Mouse (Mus musculus): ENCODE data around the gene Pygo1. TPM values are rescaled to one million over a fixed set of nuclear protein-coding genes. Genes with fewer than 3 reads are reported as not detected.

The Pygo1 gene
- polyA plus RNA-seq, 1 experiment from 2014 or later = 3.0 TPM

DNA sequence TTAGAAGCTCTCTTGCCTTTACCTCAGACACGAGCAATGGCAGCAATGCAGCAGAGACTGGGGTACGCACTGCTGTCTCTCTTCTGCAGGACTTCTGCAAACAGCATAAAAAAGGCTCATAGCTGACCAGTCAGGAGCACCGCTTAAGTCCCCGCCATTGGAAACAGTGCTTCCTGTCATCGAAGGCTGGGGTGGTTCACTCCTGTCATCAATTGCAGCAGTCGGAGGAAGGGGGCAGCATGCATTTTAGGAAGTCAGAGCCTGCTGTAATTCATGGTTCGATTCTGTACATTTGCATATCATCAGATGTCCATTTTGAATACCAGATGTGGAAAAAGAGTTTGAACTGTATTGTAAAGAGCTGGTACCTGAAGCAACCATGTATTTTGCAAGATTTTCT, 9.7 kb upstream of the Pygo1 start:
- no peaks in the 10 kb centered on the region for H3K9me3 ChIP-seq (ENCODE audit: control insufficient read depth, low read length)
- no peaks in the 10 kb centered on the region for H3K36me3 ChIP-seq (ENCODE audit: control insufficient read depth, insufficient read depth, low read length)
- no peak overlapping the region for H3K9ac ChIP-seq (ENCODE audit: low read length)
- H3K4me3 ChIP-seq (ENCODE audit: low read length) = no peak overlapping the region
- H3K4me2 ChIP-seq (ENCODE audit: low read depth, low read length) = no peak overlapping the region
- 57% methylated on average over 7 of the region's 7 CpGs for WGBS
- H3K27ac ChIP-seq (ENCODE audit: low read length) = no peak overlapping the region
- H3K27me3 ChIP-seq (ENCODE audit: control insufficient read depth, insufficient read depth, low read depth, low read length) = no peaks in the 10 kb centered on the region
- no peak for ATAC-seq (ENCODE audit: low read depth)
- peaks cover 7% of the 10 kb centered on the region; the same call in 1 of the 2 replicates for H3K4me1 ChIP-seq (replicated peaks; ENCODE audit: control insufficient read depth, insufficient read depth, low read length)

DNA sequence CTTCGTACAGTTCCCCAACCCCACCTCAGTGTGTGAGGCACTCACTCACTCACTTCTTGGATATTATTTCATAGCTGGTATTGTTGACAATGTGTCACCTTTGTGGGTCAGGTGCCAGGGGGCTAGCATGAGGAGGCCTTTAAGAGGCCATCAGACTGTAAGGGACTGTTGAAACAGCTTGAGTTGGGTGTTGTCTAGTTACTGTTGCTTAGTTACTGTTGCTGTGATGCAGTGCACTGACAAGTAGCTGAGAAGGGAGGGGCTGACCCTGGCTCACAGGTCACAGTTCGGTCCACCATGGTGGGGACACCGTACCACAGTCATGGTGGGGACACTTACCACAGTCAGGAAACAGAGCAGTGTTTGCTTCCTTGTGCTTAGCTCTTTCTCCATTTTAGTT, 2.4 kb upstream of the Pygo1 start:
- no peak overlapping the region for H3K4me3 ChIP-seq (ENCODE audit: low read length)
- no peak for ATAC-seq (ENCODE audit: low read depth)

DNA sequence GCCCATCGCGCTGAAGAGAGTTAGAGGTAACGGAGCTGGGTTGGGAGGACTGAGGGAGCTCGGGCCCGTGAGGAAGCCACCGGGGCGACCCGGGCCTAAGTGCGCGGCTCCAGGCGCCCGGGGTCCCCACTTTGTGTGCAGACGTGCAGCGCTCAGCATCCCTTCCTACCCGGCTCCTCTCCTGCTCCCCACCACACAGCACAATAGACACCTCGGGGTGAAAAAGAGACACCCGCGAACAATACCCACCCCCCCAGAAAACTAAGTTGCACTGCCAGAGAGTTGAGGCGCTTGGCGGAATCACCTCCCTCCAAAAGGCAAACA, 452 bp downstream of the Pygo1 start:
- Histone ChIP-seq H3K9me3 (ENCODE audit: control insufficient read depth, low read length) (no peaks in the 10 kb centered on the region), H3K27ac (ENCODE audit: low read length) (peak overlapping the region; percentile 80), H3K27me3 (ENCODE audit: control insufficient read depth, insufficient read depth, low read depth, low read length) (no peaks in the 10 kb centered on the region), H3K4me3 (ENCODE audit: low read length) (peak overlapping the region; percentile 69), H3K9ac (ENCODE audit: low read length) (peak overlapping the region; percentile 88), H3K4me1 (replicated peaks; ENCODE audit: control insufficient read depth, insufficient read depth, low read length) (peaks cover 6% of the 10 kb centered on the region), H3K4me2 (ENCODE audit: low read depth, low read length) (peak overlapping the region; percentile 95), H3K36me3 (ENCODE audit: control insufficient read depth, insufficient read depth, low read length) (no peaks in the 10 kb centered on the region)
- peak; percentile 55 for ATAC-seq (ENCODE audit: low read depth)
- WGBS = under 1% methylated on average over 19 of the region's 20 CpGs

More for the DNA sequence above, 2.4 kb upstream of the Pygo1 start:
- H3K9ac ChIP-seq (ENCODE audit: low read length) = no peak overlapping the region
- no peaks in the 10 kb centered on the region for H3K27me3 ChIP-seq (ENCODE audit: control insufficient read depth, insufficient read depth, low read depth, low read length)
- H3K4me1 ChIP-seq (replicated peaks; ENCODE audit: control insufficient read depth, insufficient read depth, low read length) = peaks cover 6% of the 10 kb centered on the region
- no peaks in the 10 kb centered on the region for H3K9me3 ChIP-seq (ENCODE audit: control insufficient read depth, low read length)
- no peaks in the 10 kb centered on the region for H3K36me3 ChIP-seq (ENCODE audit: control insufficient read depth, insufficient read depth, low read length)
- whole genome bisulfite sequencing = 81% methylated on average over 3 of the region's 3 CpGs
- H3K27ac ChIP-seq (ENCODE audit: low read length) = no peak overlapping the region
- no peak overlapping the region for H3K4me2 ChIP-seq (ENCODE audit: low read depth, low read length)

DNA sequence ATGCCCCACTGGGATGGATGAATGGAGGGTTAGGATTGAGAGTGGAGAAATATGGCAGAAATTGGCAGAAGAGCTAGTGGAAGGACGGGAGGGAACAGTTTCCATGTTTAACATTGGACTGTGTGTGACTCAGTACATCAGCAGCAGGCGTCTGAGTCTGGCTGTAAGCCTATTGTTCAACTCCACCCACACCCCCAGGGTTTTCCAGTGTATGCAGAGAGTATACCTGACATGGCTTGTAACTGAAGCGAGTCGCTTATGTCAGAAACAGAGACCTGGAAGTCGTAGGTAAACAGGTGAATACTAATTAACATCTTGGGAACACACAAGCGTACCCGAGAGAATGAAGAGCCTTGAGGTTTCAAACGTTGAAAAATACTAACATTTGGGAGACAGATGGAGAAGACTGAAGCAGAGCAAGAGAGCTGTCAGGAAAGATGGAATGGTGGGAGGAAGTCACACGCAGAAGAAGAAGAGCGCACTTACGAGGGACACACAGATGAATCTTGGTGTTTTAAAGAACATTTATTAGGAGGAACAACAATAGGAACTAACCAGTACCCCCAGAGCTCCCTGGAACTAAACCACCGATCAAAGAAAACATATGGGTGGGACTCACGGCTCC, 5.8 kb downstream of the Pygo1 start:
- H3K4me1 ChIP-seq (replicated peaks; ENCODE audit: control insufficient read depth, insufficient read depth, low read length) = peaks cover 6% of the 10 kb centered on the region
- no peak overlapping the region for H3K27ac ChIP-seq (ENCODE audit: low read length)
- no peaks in the 10 kb centered on the region for H3K9me3 ChIP-seq (ENCODE audit: control insufficient read depth, low read length)
- WGBS = 78% methylated on average over 13 of the region's 13 CpGs
- no peaks in the 10 kb centered on the region for H3K36me3 ChIP-seq (ENCODE audit: control insufficient read depth, insufficient read depth, low read length)
- no peak overlapping the region for H3K9ac ChIP-seq (ENCODE audit: low read length)
- H3K4me3 ChIP-seq (ENCODE audit: low read length) = no peak overlapping the region
- ATAC-seq (ENCODE audit: low read depth) = no peak
- no peaks in the 10 kb centered on the region for H3K27me3 ChIP-seq (ENCODE audit: control insufficient read depth, insufficient read depth, low read depth, low read length)
- no peak overlapping the region for H3K4me2 ChIP-seq (ENCODE audit: low read depth, low read length)

DNA sequence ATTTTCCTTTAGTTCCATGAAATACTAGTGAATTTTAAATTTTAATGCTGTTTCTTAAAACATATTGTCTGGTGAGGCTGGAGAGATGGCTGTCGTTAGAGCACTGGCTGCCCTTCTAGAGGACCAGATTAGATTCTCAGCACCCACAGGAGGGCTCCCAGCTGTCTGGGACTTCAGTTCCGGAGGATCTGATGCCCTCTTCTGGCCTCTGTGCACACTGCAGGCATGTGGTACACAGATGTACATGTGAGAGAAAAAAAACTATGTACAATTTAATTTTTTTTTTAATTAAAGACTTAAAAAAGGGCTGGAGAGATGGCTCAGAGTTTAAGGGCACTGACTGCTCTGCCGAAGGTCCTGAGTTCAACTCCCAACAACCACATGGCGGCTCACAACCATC, 9.9 kb downstream of the Pygo1 start:
- Histone ChIP-seq H3K36me3 (ENCODE audit: control insufficient read depth, insufficient read depth, low read length) (no peaks in the 10 kb centered on the region), H3K4me2 (ENCODE audit: low read depth, low read length) (no peak overlapping the region), H3K27ac (ENCODE audit: low read length) (no peak overlapping the region), H3K4me3 (ENCODE audit: low read length) (no peak overlapping the region), H3K9me3 (ENCODE audit: control insufficient read depth, low read length) (no peaks in the 10 kb centered on the region), H3K27me3 (ENCODE audit: control insufficient read depth, insufficient read depth, low read depth, low read length) (no peaks in the 10 kb centered on the region), H3K4me1 (replicated peaks; ENCODE audit: control insufficient read depth, insufficient read depth, low read length) (no peaks in the 10 kb centered on the region), H3K9ac (ENCODE audit: low read length) (no peak overlapping the region)
- 82% methylated on average over 4 of the region's 4 CpGs for WGBS
- ATAC-seq (ENCODE audit: low read depth) = no peak

DNA sequence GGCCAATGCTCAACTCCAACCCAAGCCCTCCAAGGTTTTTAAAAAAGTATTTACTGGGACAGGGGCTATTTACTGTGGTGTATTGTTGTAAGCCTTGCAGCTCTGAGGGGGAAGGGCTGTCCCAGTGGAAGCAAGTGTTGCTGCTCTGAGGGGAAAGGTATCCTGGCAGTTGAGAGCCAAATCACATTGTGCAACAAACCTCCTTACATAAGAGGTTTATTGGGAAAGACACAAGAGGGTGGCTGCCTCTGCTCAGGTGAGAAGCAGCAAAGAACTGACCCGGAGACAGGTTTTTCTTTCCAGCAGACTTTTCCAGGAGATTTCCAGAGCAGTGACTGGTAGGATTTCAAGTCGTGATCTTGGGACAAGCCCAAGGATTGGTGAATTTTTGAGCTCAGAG, 10.9 kb downstream of the Pygo1 start:
- H3K9me3 ChIP-seq (ENCODE audit: control insufficient read depth, low read length) = no peaks in the 10 kb centered on the region
- H3K4me1 ChIP-seq (replicated peaks; ENCODE audit: control insufficient read depth, insufficient read depth, low read length) = no peaks in the 10 kb centered on the region
- H3K36me3 ChIP-seq (ENCODE audit: control insufficient read depth, insufficient read depth, low read length) = no peaks in the 10 kb centered on the region
- no peak for ATAC-seq (ENCODE audit: low read depth)
- H3K4me3 ChIP-seq (ENCODE audit: low read length) = no peak overlapping the region
- no peak overlapping the region for H3K9ac ChIP-seq (ENCODE audit: low read length)
- no peak overlapping the region for H3K4me2 ChIP-seq (ENCODE audit: low read depth, low read length)
- no peak overlapping the region for H3K27ac ChIP-seq (ENCODE audit: low read length)
- 74% methylated on average over 2 of the region's 2 CpGs for WGBS
- H3K27me3 ChIP-seq (ENCODE audit: control insufficient read depth, insufficient read depth, low read depth, low read length) = no peaks in the 10 kb centered on the region

DNA sequence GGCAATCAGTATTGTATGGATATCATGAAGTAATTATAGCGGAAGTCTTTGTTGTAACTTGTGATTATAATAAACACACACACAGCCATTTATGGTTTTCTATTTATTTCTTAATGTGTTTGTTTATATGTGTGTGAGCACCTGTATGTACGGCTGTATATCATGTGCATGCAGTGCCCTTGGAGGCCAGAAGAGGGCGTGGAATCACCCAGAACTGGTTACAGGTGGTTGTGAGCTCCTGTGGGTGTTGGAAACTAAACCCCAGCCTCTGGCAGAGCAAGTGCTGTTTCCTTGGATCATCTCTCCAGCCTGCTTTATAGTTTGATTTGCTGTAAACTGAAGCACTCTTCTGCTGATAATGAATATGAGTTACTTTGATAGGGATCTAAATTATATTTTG, 18.0 kb downstream of the Pygo1 start:
- Histone ChIP-seq H3K27ac (ENCODE audit: low read length) (no peak overlapping the region), H3K9me3 (ENCODE audit: control insufficient read depth, low read length) (no peaks in the 10 kb centered on the region; the same call in 1 of the 2 replicates), H3K36me3 (ENCODE audit: control insufficient read depth, insufficient read depth, low read length) (peaks cover 19% of the 10 kb centered on the region), H3K4me2 (ENCODE audit: low read depth, low read length) (no peak overlapping the region), H3K4me1 (replicated peaks; ENCODE audit: control insufficient read depth, insufficient read depth, low read length) (no peaks in the 10 kb centered on the region), H3K9ac (ENCODE audit: low read length) (no peak overlapping the region), H3K27me3 (ENCODE audit: control insufficient read depth, insufficient read depth, low read depth, low read length) (no peaks in the 10 kb centered on the region), H3K4me3 (ENCODE audit: low read length) (no peak overlapping the region)
- ATAC-seq (ENCODE audit: low read depth) = no peak
- WGBS = 52% methylated on average over 3 of the region's 3 CpGs

DNA sequence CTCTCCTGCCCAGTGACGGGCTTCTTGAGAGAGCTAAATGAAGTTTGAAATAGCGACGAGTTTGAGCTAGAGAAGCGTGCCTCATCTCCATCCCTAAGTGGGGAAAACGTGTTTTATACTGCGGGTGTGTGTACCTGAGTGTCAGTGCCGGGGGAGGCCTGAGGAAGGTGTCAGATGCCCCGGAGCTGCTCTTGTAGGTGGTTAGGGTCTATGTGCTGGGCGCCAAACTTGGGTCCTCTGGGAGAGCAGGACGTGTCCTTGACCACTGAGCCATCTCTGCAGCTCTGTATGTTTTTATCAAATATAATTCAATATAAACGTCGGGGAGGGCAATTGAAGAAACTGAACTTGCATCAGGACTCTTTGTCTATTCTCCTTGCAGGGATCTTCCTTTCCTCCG, 18.8 kb downstream of the Pygo1 start:
- Histone ChIP-seq H3K36me3 (ENCODE audit: control insufficient read depth, insufficient read depth, low read length) (peaks cover 19% of the 10 kb centered on the region), H3K27ac (ENCODE audit: low read length) (no peak overlapping the region), H3K9me3 (ENCODE audit: control insufficient read depth, low read length) (no peaks in the 10 kb centered on the region; the same call in 1 of the 2 replicates), H3K4me2 (ENCODE audit: low read depth, low read length) (no peak overlapping the region), H3K4me1 (replicated peaks; ENCODE audit: control insufficient read depth, insufficient read depth, low read length) (no peaks in the 10 kb centered on the region), H3K27me3 (ENCODE audit: control insufficient read depth, insufficient read depth, low read depth, low read length) (no peaks in the 10 kb centered on the region), H3K4me3 (ENCODE audit: low read length) (no peak overlapping the region), H3K9ac (ENCODE audit: low read length) (no peak overlapping the region)
- ATAC-seq (ENCODE audit: low read depth) = no peak
- 82% methylated on average over 13 of the region's 13 CpGs for WGBS

DNA sequence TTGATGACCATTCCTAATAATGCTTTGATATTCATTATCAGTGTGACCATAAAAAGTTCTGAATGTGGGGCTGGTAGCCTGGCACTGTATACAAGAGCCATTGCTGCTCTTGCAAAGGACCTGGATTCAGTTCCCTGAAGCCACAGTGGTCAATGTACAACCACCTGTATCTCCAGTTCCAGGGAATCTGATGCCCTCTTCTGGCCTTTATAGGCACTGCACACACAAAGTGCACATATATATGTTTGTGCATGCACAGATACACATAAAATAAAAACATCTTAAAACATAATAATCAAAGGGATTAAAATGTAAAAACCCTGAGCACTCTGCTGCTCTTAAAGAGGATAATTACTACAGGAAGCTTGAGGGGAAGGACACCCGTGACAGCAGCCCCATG, 21.6 kb downstream of the Pygo1 start:
- Histone ChIP-seq H3K9me3 (ENCODE audit: control insufficient read depth, low read length) (no peaks in the 10 kb centered on the region; the same call in 1 of the 2 replicates), H3K4me1 (replicated peaks; ENCODE audit: control insufficient read depth, insufficient read depth, low read length) (no peaks in the 10 kb centered on the region), H3K27ac (ENCODE audit: low read length) (no peak overlapping the region), H3K27me3 (ENCODE audit: control insufficient read depth, insufficient read depth, low read depth, low read length) (no peaks in the 10 kb centered on the region), H3K4me2 (ENCODE audit: low read depth, low read length) (no peak overlapping the region), H3K4me3 (ENCODE audit: low read length) (no peak overlapping the region), H3K9ac (ENCODE audit: low read length) (no peak overlapping the region), H3K36me3 (ENCODE audit: control insufficient read depth, insufficient read depth, low read length) (peaks cover 19% of the 10 kb centered on the region)
- WGBS = 90% methylated on average over 1 of the region's 1 CpGs
- ATAC-seq (ENCODE audit: low read depth) = no peak

DNA sequence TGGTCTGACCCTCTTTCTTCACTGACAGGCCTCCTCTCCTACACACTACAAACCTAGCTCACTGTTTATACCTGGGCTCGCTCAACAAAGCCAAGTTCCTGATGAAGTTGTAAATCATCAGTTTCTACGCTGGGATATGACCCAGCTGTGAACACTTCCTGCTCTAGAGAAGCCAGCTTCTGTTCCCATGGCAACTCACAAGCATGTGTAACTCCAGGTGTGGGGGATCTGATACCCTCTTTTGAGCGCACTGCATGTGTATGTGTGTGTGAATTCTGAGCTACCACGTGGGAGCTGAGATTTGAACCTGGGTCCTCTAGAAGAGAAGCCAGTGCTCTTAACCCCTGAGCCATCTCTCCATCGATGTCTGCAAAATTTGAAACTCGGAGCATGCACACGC, 24.1 kb downstream of the Pygo1 start:
- Histone ChIP-seq H3K27ac (ENCODE audit: low read length) (no peak overlapping the region), H3K4me2 (ENCODE audit: low read depth, low read length) (no peak overlapping the region), H3K27me3 (ENCODE audit: control insufficient read depth, insufficient read depth, low read depth, low read length) (no peaks in the 10 kb centered on the region), H3K4me1 (replicated peaks; ENCODE audit: control insufficient read depth, insufficient read depth, low read length) (no peaks in the 10 kb centered on the region), H3K36me3 (ENCODE audit: control insufficient read depth, insufficient read depth, low read length) (peaks cover 19% of the 10 kb centered on the region), H3K4me3 (ENCODE audit: low read length) (no peak overlapping the region), H3K9me3 (ENCODE audit: control insufficient read depth, low read length) (no peaks in the 10 kb centered on the region; the same call in 1 of the 2 replicates), H3K9ac (ENCODE audit: low read length) (no peak overlapping the region)
- ATAC-seq (ENCODE audit: low read depth) = no peak
- 60% methylated on average over 7 of the region's 7 CpGs for WGBS

Data from lung, embryonic 16.5 days (tissue).